Mouse (Mus musculus) spleen, adult 2 months (tissue): ENCODE measurements around the gene Aip.
A peak's percentile ranks its signal among the peaks of the same experiment; 100 is the strongest.
"Not testable (repeated sequence)": the region's sequence is repeated elsewhere in the genome, so short reads cannot be mapped to it uniquely, and the experiment has no call there.

Source experiments
- CTCF ChIP-seq: fragments of 200-500 bp; IDR thresholded peaks from 2 replicates; pipeline ENCODE4 v1.5.1; 2011; ENCODE audit warnings: mild to moderate bottlenecking, inconsistent platforms; ENCODE audit not compliant: insufficient read depth, insufficient read length, insufficient replicate concordance; ENCODE audit errors: extremely low read depth
- POLR2A ChIP-seq: fragments of 200-500 bp; IDR thresholded peaks from 2 replicates; pipeline ENCODE4 v1.6.1; 2011; ENCODE audit warnings: low read depth, low read length, inconsistent platforms

- peak; percentile 38; the same call in 1 of the 2 replicates for TF ChIP-seq CTCF
- not testable (repeated sequence) for TF ChIP-seq POLR2A
Observed at GRCm38 (mm10) chr19:4135963-4136345, 10.3 kb upstream of the Aip start.
